Mouse (Mus musculus): ENCODE measurements around the gene Mgat4a.
A peak's percentile ranks its signal among the peaks of the same experiment; 100 is the strongest.
"Not testable (repeated sequence)": the region's sequence is repeated elsewhere in the genome, so short reads cannot be mapped to it uniquely, and the experiment has no call there.

Gene Mgat4a

DNA sequence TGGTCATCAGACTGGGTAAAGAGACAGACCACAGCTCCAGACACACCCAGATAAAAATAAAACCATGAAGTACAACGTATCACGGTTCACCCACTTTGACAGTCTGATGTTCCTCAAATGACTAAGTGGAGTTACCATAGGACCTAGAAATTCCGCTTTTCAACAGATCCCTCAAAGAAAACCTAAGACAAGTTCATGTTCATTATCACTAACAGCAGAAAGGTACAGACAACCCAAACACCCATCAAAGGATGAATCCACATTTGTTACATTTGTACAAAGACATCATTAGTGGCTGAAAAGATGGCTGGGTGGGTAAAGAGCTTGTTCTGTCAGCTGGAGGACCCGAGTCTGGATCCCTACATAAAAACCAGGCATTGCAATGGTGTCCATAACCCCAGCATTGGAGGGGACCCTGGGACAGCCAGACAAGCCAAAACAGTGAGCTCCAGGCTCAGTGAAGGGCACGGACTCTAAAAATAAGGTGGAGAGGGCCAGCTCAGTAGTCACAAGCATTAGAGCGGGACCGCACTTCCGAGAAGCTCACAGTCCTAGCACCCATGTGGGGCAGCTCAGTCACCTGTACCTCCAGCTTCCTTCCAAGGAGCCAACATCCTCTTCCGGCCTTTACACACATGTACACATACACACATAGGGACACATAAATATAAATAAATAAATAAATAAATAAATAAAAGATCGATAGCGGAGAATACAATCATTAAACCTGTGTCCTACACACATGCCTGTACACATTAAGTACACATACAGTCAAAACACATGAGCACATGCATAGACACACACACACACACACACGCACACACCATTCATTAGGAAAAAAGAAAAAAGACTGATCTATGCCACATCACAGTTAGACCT, 8.9 kb downstream of the Mgat4a start:
- no peak for DNase-seq

DNA sequence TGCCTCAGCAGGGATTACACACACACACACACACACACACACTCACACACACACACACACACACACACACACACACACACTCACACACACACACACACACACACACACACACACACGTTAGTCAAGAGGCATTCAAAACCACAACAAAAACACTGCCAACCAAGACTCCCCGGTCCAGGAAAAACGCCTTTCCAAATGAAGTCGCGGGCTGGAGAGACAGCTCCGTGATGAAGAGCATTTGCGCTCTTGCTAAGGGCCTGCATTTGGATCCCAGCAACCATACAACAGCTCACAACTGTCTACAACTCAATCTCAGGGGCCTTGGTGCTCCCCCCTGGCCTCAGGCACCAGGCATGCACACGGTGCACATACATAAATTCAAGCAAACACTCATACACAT, 10.8 kb downstream of the Mgat4a start:
- no peak for DNase-seq

DNA sequence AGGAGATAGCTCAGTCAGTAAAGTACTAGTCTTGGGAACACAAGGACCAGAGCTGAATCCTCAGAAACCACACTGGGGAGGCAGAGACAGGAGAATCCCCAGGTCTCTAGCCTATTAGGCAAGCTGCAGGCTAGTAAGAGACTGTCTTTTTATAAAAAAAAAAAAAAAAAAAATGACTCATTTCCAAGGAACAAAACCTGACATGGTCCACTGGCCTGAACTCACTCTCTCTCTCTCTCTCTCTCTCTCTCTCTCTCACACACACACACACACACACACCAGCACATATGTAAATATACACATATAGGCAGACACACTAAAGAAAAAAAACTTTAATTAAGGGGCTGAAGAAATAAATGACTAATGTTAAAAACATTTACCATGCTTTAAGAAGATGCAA, 14.6 kb downstream of the Mgat4a start:
- no peak for DNase-seq

DNA sequence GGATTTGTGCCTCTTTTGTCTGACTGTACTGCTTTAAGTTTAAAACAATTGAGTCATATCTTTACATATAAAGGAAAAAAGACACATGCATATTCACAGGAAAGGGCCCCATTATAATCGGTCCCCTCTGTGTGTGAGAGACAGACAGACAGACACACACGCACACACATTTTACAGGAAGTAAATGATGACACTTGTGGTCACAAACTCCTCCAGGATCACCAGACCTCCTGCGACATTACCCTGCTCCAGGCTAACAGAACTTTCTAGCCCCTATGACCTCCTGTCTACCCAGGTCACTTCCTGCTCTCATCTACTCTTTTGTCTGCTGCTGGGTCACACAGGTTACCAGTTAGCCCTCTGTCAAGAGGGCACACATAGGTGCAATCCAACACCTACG, 16.1 kb downstream of the Mgat4a start:
- DNase-seq, result no peak

DNA sequence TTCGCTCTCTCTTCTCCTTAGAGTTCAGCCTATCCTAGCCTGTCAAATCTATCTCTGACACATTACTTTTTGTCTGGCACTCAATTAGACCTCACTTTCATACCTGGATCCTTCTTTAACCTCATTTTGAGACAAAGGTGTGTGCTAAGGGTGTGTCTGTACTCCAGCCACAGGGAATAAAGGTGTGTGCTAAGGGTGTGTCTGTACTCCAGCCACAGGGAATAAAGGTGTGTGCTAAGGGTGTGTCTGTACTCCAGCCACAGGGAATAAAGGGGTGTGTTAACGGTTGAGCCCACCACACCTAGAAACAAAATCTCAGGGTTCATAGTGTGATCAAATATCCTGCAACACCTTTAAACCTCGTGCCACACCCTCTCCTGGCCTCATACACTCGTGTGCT, 16.7 kb downstream of the Mgat4a start:
- DNase-seq, result not testable (repeated sequence)

DNA sequence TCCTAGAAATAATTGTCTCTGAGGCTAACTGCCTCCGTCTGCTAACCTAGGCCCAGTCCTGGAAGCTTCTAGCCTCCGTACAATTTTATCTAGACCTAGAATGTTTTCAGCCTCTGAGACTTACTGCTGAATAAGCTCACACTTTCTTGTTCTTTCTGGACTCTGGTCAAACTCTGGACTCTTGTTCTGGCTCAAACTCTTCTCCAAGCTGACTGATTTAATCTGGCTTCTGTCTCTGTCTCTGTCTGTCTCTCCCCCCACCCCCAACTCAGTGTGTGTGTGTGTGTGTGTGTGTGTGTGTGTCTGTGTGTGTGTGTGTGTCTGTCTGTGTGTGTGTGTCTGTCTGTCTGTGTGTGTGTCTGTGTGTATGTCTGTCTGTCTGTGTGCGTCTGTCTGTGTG, 17.3 kb downstream of the Mgat4a start:
- not testable (repeated sequence) for DNase-seq

DNA sequence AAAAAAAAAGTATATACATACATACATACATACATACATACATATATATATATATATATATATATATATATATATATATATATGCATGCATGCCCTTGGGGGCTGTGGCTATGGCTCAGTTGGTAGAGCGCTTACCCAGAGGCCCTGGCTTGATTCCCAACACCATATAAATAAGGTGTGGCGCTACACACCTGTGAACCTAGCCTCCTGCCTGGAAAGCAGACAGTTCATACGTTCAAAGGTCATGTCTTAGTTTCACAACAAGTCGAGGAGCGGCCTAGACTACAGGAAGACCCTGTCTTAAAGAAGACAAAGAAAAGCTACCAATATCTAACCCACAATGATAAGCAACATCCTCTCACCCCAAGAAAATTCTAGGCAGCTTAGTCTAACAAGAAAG, 18.7 kb downstream of the Mgat4a start:
- no peak for DNase-seq

DNA sequence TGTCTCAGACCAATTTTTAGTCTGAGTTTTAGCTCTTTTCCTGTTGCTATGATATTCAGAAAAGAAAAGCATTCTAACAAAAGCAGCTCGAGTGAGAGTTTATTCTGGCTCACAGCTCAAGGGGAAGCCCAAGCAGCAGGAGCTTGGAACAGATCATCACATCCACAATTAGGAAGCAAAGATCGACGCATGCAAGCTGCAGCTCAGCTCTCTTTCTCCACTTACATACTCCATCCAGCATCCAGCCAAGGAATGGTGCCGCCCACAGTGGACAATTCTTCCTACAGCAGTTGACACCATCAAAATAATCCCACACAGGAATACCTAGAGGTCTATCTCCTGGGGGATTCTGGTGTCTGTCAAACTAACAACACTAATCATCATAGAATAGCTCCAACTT, 22.0 kb downstream of the Mgat4a start:
- no peak for DNase-seq

DNA sequence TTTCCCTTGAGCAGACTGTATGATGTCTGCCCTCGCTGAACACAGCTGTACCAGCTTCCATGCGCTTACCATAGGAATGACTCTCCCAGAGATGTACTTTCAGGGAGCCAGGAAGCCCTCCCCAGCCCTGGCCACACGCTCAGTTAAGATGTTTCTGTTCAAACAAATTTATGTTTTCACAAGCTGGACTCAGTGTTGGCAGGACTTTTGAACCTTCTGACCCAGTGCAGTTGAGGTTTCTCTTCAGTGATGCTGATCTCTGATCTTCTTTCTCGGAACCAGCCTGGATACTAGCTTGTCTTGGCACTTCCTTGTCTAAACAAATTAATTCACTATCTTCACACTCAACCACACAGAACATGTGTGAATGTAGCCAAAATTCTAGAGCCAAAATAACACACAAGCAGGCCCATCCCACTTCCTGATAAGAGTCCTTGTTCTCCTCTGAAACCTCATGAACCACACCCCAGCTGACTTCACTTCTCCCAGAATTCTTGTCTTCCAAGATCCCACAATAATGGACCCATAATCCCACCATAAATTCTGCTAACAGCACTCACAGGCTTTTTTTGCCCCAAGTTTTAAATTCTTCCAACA, 22.6 kb downstream of the Mgat4a start:
- DNase-seq, result no peak

DNA sequence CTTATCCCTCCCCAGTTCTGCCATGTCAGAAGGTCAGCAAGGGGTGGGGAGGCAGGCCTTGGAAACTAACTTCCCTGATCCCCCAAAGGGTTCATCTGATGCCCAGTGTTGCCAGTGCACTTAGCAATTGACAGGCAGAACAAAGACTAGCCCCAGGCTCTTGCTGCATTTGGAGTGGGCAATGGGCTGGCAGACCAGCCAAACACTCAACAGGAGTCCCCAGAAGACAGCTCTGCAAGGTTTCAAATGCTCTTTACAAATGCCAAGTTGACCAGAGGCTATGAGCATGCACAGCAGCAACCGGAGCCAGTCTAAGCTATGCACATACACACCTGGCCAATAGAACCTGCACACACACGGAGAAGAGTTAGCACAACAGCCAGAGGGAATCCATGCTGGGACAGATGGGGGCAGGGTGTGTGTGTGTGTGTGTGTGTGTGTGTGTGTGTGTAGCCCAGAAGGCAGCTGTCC, 27.8 kb downstream of the Mgat4a start:
- no peak for DNase-seq

DNA sequence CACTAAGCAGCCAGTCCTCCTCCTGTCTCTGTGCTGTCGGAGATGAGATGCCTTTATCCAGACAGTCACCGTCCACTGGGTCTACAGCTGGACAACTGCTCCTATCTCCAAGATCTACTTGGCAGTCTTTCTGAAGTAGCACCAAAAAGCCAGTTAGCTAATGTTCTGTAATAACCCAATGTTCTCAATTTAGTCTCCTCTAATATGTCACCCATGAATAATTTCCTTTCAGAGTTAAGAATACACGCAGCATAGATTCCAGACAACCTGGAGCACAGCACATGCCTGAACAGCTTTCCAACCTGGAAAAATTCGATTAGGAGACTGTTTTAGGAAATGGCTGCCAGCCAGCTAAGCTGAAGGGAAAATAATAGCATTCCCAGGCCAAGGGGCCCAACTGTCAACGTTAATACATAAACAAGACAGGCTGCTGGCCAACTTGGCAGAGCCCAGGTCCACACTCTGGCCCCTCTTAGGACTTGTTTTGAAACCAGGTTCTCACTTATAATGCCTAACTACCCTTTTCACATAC, 28.6 kb downstream of the Mgat4a start:
- no peak for DNase-seq

DNA sequence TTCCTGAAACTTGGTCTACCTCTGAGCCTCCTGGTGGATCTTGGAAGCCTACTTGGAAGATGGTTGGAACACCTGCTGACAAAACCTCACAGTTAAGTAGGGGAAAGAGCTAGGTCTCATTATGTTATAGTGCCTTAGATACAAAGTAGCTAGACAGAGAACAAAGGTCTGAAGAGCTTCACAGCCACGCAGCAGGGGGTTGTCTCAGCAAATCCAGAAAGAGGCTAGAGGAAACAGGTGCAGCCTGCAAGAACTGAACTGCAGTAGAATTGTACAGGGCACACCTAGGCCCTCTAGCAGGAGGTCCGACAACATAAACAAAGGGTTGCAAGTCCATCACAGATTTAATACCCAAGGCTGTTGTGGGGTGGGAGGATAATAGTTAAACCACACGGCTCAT, 30.6 kb downstream of the Mgat4a start:
- DNase-seq, result peak; percentile 47 to 66

DNA sequence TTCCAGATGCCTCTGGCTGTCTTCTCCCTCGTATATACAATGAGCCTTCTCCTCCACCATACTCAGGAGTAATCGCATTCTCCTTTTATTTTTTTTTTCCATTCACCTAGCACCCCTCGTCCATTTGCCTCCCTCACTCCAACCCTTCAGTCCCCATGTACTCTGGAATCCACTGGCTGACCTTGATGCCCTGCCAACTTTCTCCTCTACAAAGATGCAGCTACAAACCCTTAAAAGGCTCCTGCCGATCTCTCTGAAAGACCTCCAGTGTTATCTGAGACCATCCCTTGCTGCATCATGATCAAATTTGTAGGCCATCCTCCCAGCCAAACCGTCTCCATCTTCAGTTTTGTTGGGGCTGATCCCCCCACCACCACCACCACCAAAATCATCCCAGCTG, 31.4 kb downstream of the Mgat4a start:
- no peak for DNase-seq

DNA sequence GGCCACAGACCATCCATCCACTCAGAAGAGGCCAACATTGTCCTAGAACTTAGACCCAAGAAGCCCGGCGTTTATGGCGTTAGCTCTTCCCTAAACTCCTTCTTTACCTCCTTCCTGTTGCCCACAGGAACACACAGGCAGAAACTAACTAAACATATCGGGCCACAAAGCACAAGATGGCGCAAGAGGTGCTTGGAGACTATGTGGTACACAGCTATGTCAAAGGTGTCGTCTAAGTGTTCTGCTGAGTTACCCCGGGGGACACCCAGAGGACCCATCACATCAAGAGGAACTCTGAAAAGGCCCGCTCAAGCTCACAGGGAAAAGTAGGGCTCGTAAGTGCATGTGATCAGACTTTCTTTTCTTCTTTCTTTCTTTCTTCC, 35.5 kb downstream of the Mgat4a start:
- DNase-seq, result no peak

DNA sequence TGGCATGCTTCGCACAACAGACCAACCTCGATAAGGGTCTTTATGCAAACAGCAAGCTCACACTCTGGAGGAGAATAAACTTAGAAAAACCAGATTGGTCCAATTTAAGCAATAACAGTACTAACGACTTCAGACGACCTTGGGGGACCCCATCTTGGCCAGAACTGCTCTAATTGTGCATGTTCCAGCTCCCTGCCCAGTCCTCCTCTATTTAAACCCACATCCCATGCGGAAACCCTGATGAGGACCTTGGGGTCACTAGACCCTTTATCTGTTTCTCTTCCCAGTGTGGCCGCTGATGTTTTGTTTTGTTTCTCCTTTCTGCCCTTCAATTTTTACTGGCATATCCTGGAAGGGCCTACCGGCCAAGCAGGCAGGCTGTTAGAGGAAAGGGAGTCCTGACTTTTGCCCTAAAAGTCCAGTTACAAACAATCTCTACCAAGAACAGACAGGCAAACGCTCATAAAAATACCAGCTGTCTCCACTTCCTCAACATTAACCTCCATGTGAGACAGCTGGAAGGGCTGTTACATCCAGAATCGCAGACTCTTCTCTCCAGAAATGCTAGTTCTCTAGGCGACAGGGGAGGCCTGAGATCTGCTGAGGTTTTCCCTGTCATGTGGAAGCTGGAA, 36.0 kb downstream of the Mgat4a start:
- no peak for DNase-seq

DNA sequence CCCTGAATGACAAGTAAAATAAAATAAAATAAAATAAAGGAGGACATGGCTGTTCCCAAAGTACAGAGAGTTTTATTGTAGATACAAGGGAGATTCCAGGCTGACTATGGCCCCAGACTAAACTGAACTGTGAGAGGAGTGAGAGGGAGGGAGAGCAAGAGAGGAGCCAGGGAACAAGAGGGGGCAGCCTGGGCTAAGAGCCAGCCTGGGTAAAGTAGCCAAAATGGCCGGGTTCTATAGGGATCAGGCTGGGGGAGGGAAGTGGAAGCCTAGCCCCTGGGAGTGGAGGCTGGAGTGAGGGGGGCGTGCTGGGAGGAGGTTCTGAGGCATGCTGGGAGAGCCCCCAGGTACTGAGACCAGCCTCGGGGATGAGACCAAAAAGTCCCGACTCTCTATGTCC, 37.2 kb downstream of the Mgat4a start:
- no peak for DNase-seq

DNA sequence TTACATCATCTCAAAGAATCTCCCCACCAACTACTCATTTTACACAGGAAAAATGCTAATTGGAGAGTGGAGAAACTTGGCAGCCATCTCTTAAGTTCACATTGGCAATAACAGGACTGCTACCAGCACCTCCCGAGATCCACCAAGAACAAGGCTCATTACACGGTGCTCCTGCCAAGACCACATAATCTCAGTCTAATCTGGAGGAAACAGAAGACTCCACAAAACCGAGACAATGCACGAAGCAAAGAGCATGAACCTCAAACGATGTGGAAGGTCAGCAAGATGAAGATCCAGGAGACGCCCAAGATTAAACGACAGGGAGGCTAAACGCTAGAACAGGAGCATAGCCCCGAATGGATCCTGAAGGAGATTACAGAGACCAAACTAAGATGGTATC, 38.5 kb downstream of the Mgat4a start:
- no peak for DNase-seq

DNA sequence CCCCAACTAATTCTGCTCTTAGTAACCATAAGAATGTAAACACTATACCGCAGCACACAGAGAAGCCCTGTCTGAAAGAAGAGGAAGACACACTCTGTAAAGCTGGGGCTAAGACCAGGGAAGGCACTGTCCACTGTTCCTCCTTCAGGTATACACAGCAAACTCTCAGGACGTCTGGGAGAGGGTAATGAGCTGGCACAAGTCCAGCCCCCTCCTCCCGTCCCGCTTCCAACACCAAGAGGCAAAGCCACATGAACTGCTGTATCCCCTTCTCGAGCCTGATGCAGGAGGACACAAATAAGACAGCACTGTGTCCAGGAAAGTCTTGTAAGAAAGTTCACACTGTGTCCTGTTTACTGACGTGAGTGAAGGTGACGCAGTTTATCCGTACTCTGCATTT, 40.1 kb downstream of the Mgat4a start:
- no peak for DNase-seq

DNA sequence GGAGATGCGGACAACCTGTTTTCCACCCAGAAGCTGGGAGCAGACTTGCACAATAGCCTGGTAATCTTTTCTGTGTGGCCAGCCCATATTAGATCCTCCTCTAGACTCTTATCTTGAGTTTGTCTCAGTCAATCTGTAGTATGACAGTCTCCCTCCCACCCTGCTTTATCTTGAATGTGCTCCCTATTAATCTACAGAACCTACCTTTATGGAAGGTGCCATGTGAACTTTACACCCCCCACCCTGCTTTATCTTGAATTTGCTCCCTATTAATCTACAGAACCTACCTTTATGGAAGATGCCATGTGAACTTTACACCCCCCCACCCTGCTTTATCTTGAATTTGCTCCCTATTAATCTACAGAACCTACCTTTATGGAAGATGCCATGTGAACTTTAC, 41.4 kb downstream of the Mgat4a start:
- DNase-seq, result not testable (repeated sequence)

DNA sequence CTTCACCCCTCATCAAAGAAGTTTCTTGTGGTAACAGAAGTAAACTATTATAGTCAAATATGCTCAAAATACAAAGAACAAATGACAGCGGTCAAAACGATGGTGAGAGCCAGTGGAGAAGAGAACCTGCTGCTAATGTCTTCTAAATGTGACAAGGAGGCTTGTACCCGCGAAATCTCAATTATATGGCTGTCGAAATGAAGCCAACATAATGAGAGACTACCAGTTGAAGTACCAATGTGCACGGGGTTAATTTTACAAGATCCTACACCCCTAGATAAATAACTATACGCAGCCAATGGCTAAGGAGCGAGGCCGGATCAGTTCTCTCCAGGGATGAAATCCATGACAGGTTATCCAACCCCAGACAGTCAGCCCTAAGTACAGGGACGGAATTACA, 41.9 kb downstream of the Mgat4a start:
- DNase-seq, result no peak

DNA sequence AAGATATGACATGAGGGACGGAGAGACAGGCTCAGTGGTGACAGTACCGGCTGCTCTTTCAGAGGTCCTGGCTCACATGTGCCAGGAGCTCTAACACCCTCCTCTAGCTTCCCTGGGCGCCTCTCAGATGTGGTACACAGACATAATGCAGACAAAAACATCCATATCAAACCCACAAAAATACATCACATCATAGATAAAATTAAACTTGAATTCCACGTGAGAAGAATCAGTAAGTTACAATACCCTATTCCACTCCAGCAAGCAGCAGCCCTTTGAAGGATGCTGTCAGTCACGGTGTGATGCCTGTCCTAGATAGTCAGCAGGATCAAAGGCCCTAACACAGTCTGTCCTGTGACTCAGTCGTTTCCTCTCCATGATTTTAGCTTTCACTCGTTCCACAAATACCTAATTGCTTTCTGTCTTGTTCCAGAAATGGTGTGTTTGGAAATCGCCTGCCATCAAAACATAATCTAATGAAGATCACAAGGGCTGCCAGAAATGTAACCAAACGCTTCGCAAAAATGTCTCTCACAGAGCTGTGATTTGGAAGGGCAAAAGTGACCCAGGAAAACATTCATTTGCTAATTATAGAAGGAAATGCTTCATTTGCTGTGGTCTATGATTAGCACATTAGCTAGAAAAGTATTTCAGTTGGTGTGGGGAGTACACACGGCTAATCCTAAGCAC, 44.1 kb downstream of the Mgat4a start:
- no peak for DNase-seq

DNA sequence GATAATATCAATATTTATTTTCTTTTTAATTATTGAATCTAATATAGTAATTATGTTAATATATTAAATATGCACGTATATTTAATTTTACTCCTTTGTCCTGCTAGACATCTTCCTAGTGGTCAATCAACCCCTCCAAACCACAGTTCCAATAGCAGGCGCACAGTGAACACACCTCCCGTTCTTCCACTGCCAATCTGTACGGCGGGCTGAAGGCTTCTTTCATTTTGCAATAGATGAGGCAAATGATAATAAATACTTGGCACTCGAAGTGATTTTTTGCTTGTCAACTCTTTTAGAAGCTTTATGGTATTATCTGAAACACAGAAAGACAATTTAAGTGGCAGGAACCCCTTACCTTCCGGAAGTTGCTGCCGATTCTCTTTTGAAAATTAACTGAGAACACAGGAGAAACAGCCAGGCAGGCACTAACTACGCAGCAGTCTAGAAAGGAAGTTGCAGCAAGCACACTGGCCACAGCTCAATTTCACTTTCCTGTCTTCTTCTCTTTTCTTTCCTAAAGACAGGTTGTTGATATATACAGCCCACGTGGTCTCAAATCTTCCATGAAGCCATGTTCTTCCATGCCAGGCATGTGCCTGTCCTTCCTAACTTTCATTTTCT, 45.0 kb downstream of the Mgat4a start:
- no peak for DNase-seq

DNA sequence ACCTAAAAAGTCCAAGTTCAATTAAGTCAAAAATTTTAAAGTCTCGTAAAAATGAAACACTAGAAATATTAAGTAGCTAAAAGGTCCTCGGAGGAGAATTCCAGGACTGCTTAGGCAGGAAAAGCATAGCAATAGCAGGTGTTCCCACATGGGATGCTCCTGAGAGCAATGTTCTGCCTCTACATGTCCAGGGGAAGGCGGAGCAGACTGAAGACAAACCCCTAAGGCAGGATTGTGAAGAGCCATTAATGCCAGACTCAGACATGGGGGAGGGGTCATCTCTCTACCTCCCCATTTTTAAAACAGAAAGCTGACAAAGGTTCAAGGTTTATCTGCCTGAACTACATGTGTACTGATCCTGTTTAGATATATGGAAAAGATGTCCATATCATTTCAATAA, 45.7 kb downstream of the Mgat4a start:
- no peak for DNase-seq
